Mouse (Mus musculus) embryonic stem cell, embryonic (primary cell): Measurements from ENCODE around the gene Rhod.

Experiments used
- CTCF ChIA-PET, 4 experiments: fragments of 300-600 bp in 2 of 4; fragments of 350-600 bp in 2 of 4; sonication (Branson Sonifier 250); formaldehyde crosslinking; loops; one replicate each; lab custom pipeline; 2022; ENCODE audit warnings: inconsistent platforms in 2 of 4; lab: Charles Lee
- POLR2A ChIA-PET, 4 experiments: fragments of 300-600 bp in 2 of 4; fragments of 350-600 bp in 2 of 4; sonication (Branson Sonifier 250); formaldehyde crosslinking; loops; one replicate each; lab custom pipeline; 2022; ENCODE audit warnings: antibody characterized with exemption in 4 of 4, inconsistent platforms in 1 of 4; lab: Charles Lee

Rhod gene

DNA sequence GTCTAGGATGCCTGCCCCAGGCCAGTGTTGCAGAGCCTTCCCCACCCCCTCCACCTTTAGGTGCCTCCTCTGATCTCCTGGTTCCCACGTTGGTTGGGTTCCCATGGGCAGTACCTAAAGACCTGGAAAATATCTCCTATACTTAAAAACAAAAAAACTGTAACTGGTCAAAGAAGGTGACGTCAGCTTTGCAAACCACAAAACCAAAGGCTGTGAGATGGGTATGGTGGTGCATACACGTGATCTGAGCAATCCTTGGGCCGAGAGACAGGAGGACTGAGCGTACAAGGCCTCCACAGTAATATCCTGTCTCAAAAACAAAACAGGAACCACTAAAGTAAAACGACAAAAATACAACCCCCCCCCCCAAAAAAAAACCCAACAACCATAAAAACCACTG, 1.3 kb downstream of the Rhod start:
- ChIA-PET POLR2A (interaction anchor here in 2 of 4 experiments (0.6 to 4.0 kb wide), 6 partner anchors 10 to 154 kb away, joined by 3 to 42 read pairs (median 6); no protein-coding TSS in a partner anchor), CTCF (interaction anchor here in 2 of 4 experiments (0.6 to 7.7 kb wide), 4 partner anchors 12 to 171 kb away, joined by 5 to 69 read pairs (median 62); no protein-coding TSS in a partner anchor)

DNA sequence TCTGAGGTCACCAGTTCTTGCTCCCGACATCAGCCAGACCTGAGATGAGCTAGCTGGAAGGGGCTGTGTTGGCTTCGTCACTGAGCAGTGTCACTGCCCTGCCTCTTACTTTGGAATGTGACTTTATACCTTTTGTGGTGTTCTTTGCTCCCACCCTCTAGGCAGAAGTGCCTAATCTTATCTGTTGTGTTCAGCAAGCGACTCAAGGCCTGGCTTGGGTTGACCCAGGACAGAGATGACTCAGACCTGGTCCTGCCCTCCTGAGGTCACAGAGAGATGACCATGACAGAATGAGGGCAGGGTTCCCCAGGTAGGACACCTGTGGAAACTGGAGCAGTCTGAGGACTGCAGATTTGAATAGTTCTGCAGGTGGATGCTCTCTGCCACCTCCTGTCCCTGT, 3.0 kb downstream of the Rhod start:
- ChIA-PET CTCF (interaction anchor here in 3 of 4 experiments (0.6 to 1.4 kb wide), 6 partner anchors 10 to 264 kb away, joined by 3 to 7 read pairs (median 4); no protein-coding TSS in a partner anchor), POLR2A (interaction anchor here in 2 of 4 experiments (0.6 to 1.0 kb wide), 3 partner anchors 10 to 167 kb away, joined by 3 to 6 read pairs (median 4); partner anchors contain the start of gene Ssh3 (in 1 of the 2))

DNA sequence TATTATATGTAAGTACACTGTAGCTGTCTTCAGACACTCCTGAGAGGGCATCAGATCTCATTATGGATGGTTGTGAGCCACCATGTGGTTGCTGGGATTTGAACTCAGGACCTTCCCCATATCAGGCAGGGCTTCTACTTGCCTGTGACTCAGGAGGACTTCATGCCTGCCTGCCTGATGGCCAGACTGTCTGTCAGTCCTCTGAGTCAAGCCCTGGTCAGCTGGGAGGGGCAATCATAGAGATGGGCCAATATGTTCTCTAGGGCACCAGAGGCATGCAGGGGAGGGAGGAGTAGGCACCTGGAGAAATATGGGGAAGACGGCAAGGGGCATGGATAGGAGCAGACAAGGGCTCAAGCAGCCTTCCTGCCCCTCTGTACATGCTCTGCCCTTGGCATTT, 4.2 kb downstream of the Rhod start:
- CTCF ChIA-PET: interaction anchor here in 1 of 4 experiments (1.0 to 2.4 kb wide), 3 partner anchors 17 to 206 kb away, joined by 3 to 8 read pairs (median 3); no protein-coding TSS in a partner anchor
- POLR2A ChIA-PET: interaction anchor here in 1 of 4 experiments (1.2 kb wide), 1 partner anchor 9 kb away, joined by 3 read pairs; no protein-coding TSS in a partner anchor

DNA sequence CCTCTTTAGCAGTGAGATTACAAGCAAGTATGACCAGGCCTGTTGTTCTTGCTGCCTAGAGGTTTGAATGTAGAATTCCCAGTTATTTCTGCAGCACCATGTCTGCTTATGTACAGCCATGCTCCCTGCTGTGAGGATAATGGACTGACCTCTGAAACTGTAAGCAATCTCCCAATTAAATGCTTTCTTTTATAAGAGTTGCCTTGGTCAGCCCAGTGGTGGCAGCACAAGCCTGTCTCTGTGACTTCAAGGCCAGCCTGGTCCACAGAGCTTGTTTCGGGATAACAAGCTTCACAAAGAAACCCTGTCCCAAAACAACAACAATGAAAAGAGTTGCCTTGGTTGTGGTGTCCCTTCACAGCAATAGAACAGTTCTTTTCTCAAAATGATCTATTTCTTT, 5.5 kb downstream of the Rhod start:
- ChIA-PET POLR2A (interaction anchor here (0.6 to 1.8 kb wide), 8 partner anchors 8 to 121 kb away, joined by 3 to 6 read pairs (median 4); no protein-coding TSS in a partner anchor), CTCF (interaction anchor here in 2 of 4 experiments (0.6 to 2.4 kb wide), 6 partner anchors 7 to 840 kb away, joined by 4 to 9 read pairs (median 7); no protein-coding TSS in a partner anchor)

DNA sequence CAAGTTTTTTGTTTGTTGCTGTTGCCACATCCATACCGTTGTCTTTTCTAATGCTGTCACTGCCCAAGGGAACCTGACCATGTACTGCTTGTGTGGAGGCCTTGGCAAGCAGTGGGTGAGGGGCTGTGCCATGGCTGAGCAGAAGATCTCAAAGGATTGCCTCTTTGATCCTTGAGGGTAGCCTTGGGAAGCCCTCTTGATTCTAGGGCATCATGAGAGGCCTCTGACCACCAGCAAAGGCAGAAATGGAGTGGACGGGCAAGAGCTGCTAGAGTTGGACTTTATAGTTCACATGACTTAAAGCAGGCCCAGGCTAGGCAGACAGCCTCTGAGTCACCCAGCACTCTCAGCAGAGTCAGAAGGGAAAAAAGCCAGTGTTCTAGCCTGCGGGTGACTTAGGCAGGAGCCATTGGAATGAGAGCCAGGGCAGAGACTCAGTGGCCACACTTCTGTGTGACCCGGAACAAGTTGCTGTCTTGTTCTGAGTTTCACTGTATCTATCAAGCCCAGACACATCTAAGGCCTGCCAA, 9.1 kb downstream of the Rhod start:
- ChIA-PET POLR2A (interaction anchor here in 1 of 4 experiments (1.5 kb wide), 1 partner anchor 39 kb away, joined by 3 read pairs; no protein-coding TSS in a partner anchor), CTCF (interaction anchor here in 3 of 4 experiments (1.1 to 2.5 kb wide), 4 partner anchors 10 to 46 kb away, joined by 3 to 12 read pairs (median 7); no protein-coding TSS in a partner anchor)

DNA sequence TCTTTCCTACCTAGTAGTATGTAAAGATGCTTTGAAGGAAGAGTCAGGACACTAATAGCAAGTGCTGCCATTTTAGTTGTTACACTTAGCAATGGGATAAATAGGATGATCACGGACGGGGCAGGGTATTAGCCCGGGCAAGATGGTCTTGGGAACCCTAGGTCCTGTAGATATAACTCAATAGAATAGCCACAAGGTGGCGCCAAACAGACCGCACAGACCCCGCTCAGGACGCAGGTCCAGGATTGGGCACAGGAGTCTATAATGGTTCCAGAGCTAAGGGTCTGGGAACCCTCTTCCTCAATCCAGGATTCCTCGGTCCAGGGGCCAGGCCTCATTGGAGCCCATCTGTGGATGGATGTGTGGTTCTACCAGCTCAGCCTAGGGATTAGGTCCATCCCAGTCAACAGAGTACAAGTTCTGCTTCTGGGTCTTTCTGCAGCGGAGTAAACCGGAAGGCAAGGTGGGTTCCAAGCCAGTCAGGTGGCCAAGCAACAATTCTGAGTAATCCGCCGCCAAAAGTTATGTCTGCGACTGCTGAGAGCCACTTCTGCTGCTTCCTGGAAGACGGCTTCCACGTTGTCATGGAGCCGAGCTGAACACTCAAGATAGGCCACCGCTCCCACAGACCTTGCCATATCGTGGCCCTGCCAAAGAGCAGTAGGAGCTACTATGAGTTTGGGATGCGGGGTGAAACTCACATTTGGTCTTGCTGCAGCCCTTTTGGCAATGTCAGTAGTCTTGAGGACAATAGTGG, 13.4 kb downstream of the Rhod start:
- ChIA-PET POLR2A (interaction anchor here in 3 of 4 experiments (0.5 to 3.2 kb wide), 22 partner anchors 9 to 156 kb away, joined by 3 to 25 read pairs (median 4); partner anchors contain the start of genes Rhod (in 2 of the 3), Kdm2a (in 1 of the 3) and Ssh3 (in 1 of the 3)), CTCF (interaction anchor here (0.6 to 4.1 kb wide), 27 partner anchors 9 to 591 kb away, joined by 3 to 60 read pairs (median 4); partner anchors contain the start of genes Rce1 (in 2 of the 4), Ankrd13d (in 1 of the 4) and Rhod (in 1 of the 4))

DNA sequence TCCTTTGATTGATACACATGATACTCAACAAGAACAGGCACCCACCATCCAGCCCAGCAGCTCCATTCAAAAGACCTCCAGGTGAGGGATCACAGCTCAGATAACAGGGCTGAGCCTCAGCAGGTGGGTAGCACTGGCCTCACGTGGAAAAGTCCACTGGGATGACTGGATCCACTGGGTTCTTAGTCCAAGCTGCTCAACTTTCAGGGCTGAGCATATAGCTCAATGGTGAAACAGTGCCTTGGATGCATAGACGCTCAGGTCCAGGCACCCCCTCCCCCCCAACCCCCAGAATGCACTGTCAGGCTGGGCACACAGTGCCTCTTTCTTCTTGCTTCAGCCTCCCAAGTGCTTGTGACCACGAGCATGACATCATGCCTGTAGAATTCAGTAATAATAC, 16.2 kb downstream of the Rhod start:
- CTCF ChIA-PET: interaction anchor here in 1 of 4 experiments (0.6 kb wide), 1 partner anchor 352 kb away, joined by 3 read pairs; no protein-coding TSS in a partner anchor
- POLR2A ChIA-PET: interaction anchor here in 1 of 4 experiments (0.6 kb wide), 1 partner anchor 163 kb away, joined by 3 read pairs; no protein-coding TSS in a partner anchor

DNA sequence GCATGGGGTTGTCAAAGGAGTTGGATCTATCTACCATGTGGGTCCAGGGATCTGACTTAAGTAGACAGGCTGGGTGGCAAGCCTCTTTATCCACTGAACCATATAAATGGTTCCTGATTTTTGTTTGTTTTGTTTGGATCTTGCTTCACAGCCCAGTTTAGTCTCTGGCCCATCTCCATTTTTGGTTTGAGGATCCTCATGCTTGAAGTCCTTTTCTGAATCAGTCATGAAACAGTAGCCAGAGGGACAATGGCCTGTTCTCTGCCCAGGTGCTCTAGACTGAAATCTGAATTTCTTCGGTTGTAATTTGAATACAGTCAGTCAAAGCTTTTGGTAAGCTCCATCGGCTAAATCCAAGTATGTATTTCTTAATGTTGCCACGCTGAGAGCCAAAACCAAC, 16.7 kb downstream of the Rhod start:
- ChIA-PET POLR2A (interaction anchor here in 1 of 4 experiments (0.7 kb wide), 1 partner anchor 45 kb away, joined by 3 read pairs; no protein-coding TSS in a partner anchor), CTCF (no interaction called here)

DNA sequence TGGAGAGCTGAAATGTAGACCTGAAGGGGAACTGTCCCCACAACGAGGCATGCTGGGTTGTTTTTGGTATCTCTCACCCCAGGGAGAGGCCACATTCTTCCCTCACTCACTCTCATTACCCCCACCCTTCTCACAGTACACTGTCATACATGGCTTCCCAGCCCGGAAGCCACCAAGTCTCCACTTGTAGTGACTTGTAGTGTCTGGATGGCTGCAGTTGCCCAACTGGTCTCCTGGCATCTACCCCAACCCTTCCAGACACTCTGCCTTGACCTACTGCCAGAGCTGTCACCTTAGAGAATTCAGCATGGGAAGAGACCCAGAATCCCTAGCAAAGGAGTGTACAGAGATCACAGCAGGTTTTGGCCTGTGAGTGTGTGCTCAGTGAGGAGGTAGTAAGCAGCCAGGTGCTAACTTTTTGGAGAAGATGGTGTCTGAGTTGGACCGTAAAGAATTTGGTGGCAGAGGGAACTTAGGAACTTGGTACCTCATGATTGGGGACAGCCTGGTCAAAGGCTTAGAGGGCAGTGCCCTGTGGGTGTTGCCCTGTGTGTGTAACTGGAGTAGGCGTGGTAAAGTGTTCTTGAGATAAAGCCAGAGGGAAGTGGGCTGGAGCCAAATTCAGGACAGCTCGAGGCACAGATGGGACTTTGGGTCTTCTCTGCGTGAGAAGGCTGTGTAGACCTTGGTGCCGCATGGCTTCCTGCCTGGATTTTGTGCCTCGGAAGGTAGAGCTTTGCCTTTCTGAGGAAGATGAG, 18.9 kb downstream of the Rhod start:
- POLR2A ChIA-PET: interaction anchor here in 3 of 4 experiments (0.6 to 0.9 kb wide), 3 partner anchors 12 to 373 kb away, joined by 3 read pairs; no protein-coding TSS in a partner anchor
- CTCF ChIA-PET: interaction anchor here in 2 of 4 experiments (0.8 to 2.0 kb wide), 5 partner anchors 8 to 36 kb away, joined by 3 to 7 read pairs (median 4); no protein-coding TSS in a partner anchor

DNA sequence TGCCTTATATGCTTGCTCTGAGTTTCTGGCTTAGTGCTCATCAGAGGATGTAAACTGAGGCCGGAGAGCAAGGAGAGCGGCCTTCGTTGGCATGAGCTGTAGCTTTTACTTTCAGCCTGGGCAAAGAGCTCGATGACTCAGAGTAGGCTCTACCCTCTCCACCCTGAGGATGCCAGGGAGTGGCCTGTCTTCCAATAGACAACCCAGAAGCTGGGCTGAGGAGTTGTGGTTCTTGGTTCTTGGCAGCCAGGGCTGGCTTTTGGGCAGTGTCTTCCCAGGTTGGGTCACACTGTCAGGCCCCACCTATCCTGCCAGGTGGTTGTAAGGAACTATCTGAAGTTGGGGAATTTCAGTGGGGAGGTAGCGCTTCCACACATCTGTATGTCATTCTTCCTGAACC, 19.5 kb downstream of the Rhod start:
- POLR2A ChIA-PET: interaction anchor here in 3 of 4 experiments (0.6 to 1.0 kb wide), 4 partner anchors 14 to 874 kb away, joined by 3 to 4 read pairs (median 4); no protein-coding TSS in a partner anchor

DNA sequence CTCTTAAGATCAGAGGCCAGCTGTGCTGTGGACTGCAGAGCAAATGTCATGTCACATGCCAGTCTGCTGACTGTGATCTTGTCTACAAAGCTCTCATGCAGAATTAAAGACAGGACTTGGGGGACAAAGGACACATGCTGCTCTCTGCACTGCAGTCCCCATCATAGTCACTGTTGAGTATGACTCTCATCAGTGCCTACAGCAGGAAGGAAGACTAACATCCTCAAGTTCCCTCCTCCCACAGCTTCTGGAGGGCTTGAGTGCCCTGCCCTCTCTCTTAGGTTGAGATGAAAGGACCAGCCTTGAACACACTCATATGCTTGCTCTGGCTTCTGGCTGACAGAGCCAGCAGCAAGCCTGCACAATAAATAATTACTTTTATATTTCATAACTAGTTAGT, 21.5 kb downstream of the Rhod start:
- CTCF ChIA-PET: interaction anchor here (0.5 to 1.8 kb wide), 30 partner anchors 8 to 211 kb away, joined by 3 to 19 read pairs (median 4); partner anchors contain the start of genes Kdm2a (in 2 of the 4) and Grk2 (in 1 of the 4)

More for the DNA sequence above, 19.5 kb downstream of the Rhod start:
- CTCF ChIA-PET: interaction anchor here in 2 of 4 experiments (0.8 to 2.0 kb wide), 5 partner anchors 9 to 37 kb away, joined by 3 to 7 read pairs (median 4); no protein-coding TSS in a partner anchor

DNA sequence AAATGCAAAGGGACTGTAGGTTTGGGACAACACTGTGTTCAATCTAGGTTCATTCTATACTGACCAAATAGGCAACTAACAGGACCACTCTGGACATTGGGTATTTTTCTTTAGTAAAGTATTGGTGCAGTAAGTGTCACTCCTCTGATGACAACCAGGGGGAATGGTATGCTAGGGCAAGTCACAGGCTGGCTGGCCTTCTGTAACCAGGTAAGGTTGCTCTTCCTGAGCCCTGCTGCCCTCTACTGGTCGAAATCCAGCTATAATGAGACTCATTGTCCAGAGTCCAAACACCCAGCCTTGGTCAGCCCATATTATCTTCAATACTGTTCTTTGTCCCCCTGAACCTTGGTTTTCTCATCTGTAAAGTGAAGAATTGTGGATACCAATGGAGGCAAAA, 22.0 kb downstream of the Rhod start:
- ChIA-PET POLR2A (interaction anchor here in 3 of 4 experiments (0.5 to 1.4 kb wide), 9 partner anchors 9 to 136 kb away, joined by 3 to 6 read pairs (median 3); partner anchors contain the start of gene Kdm2a (in 1 of the 3)), CTCF (interaction anchor here (0.5 to 1.8 kb wide), 35 partner anchors 9 to 210 kb away, joined by 3 to 19 read pairs (median 4); partner anchors contain the start of genes Kdm2a (in 2 of the 4) and Grk2 (in 1 of the 4))

More for the DNA sequence above, 21.5 kb downstream of the Rhod start:
- POLR2A ChIA-PET: interaction anchor here in 3 of 4 experiments (0.5 to 1.4 kb wide), 8 partner anchors 8 to 135 kb away, joined by 3 to 6 read pairs (median 3); no protein-coding TSS in a partner anchor

DNA sequence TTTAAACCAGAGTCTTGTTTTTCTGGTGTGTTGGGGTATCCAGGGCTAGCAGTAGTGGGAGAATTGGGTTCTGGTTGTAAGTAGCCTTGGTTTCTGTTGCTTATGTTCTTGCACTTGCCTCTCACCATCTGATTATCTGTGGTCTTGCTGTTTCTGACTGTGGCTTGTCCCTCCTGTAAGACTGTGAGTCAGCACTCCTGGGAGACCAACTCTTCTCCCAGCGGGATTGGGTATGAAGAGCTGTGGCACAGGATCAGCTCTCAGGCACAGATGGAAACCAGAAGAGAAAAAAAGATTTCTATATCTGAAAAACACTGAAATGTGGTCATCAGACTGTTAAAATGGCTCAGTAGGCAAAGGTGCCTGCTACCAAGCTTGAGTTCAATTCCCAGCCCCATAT, 24.6 kb downstream of the Rhod start:
- POLR2A ChIA-PET: interaction anchor here in 1 of 4 experiments (1.4 kb wide), 1 partner anchor 81 kb away, joined by 3 read pairs; no protein-coding TSS in a partner anchor
- CTCF ChIA-PET: interaction anchor here in 2 of 4 experiments (0.5 to 0.9 kb wide), 2 partner anchors 30 to 54 kb away, joined by 4 read pairs; no protein-coding TSS in a partner anchor

DNA sequence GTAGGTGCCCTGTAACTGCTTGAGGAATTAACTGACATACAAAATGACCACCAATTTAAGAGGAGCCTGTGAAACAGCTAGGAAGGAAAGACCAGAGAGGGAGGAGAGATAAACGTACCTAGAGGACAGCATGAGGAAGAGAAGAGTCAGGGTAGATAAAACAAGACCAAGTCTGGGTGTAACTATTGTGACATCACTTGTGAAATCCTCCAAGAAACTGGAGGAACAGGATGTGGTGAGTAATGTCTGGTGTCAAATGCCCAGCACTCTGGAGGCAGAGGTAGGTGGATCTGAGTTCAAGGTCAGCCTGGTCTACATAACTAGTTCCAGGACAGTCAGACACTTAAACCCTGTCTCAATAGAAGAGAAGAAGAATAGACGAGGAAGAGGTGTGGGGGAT, 30.2 kb downstream of the Rhod start:
- ChIA-PET CTCF (no interaction called here), POLR2A (interaction anchor here in 2 of 4 experiments (0.9 to 1.9 kb wide), 3 partner anchors 8 to 16 kb away, joined by 3 to 6 read pairs (median 3); no protein-coding TSS in a partner anchor)

DNA sequence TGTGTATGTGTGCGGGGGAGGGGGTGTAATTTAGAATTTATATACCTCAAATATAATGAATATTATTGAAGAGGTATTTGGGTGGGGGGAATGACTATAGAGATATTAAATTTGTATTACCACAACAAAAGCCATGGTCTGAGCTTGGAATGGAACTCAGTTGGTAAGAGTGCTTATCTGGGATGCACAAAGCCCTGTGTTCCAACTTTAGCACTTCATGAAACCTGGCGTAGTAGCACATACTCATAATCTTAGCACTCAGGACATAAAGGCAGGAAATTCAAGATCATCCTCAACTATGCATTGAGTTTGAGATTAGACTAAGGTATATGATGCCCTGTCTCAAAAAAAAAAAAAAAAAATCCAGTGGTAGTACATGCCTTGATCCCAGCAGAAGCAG, 34.4 kb downstream of the Rhod start:
- ChIA-PET CTCF (interaction anchor here in 2 of 4 experiments (0.6 to 2.1 kb wide), 4 partner anchors 12 to 425 kb away, joined by 3 to 10 read pairs (median 6); no protein-coding TSS in a partner anchor), POLR2A (interaction anchor here in 1 of 4 experiments (1.2 kb wide), 1 partner anchor 12 kb away, joined by 3 read pairs; no protein-coding TSS in a partner anchor)

DNA sequence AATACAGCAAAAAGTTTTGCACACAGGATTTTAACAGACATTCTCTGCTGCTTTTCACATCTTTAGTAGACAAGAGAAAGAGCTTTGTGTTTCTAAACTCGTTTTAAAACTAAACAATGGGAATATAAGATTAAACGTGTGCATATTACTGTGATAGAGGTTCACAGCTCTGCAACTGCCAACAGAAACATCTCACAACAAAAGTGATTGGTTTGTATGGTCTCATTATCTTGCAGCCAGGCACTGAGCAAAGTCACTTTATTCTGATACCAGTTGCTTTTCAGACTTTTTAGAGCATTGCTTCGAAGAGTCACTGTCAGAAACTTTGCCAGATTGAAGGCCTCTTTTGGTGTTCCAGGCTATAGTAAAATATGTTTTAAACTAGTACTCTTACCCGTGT, 40.3 kb downstream of the Rhod start:
- CTCF ChIA-PET: interaction anchor here in 2 of 4 experiments (1.0 to 1.5 kb wide), 3 partner anchors 15 to 42 kb away, joined by 3 read pairs; no protein-coding TSS in a partner anchor
- POLR2A ChIA-PET: interaction anchor here in 2 of 4 experiments (0.8 to 3.4 kb wide), 5 partner anchors 13 to 70 kb away, joined by 3 to 15 read pairs (median 6); no protein-coding TSS in a partner anchor
